Comparison of ENCODE assay signal across 25 mouse cellular contexts in the genomic region with DNA sequence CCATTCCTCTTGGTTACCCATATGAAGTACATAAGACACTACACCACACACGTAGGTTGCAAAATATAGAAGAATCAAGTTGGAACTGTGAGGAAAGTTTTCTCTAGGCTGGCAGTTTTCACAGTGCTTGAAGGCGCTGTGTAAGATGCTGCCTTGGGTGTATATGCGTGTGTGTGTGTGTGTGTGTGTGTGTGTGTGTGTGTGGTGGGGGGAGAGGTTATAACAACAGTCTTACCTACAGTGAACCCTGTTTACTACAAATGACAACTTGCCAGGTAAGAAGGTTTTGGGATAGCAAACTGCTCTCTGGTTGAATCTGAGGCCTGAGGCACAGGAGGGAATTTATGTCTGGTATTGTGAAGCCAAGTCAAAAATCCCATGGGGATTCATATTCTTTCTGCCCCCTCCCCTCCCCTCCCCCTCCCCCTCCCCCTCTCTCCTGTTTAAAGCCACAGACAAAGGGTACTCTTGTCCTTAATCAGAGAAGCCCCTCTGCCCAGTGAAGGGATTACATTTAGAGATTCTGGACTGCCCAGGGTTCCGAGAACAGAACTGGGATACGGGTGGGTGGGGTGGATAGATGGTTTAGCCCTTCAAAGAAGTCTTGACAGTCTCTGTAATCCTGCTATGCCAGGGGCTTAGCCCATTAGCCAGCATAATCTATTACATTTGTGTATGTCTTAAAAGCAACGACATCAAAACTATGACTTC.
DNase-seq lines count a peak whose midpoint lies in the region; ATAC-seq lines count a peak whose summit lies in the region.
"Had no signal": no experiment of that assay in that cellular context is flagged by ENCODE, and none has a peak within 500 bp of the region (broad histone marks: within the 10 kb centered on the region; RNA-seq: fewer than 3 reads in every experiment).

No protein-coding gene starts in this region.

- no peak overlapping the region for H3K9ac ChIP-seq in hindbrain, embryonic 11.5 days (ENCODE audit: low read depth, low read length)
- H3K9ac ChIP-seq in hindbrain, embryonic 16.5 days (ENCODE audit: low read depth, low read length): no peak overlapping the region
- no peak overlapping the region for H3K9ac ChIP-seq in midbrain, embryonic 12.5 days (replicated peaks)
- no peak overlapping the region for H3K9ac ChIP-seq in neural tube, embryonic 12.5 days
- H3K9ac ChIP-seq: embryonic facial prominence, embryonic 12.5 days; embryonic facial prominence, embryonic 15.5 days; heart, embryonic 12.5 days; heart, embryonic 15.5 days; hindbrain, embryonic 13.5 days had no signal

- no peak overlapping the region for H3K4me2 ChIP-seq in hindbrain, embryonic 11.5 days (replicated peaks; ENCODE audit: low read depth, low read length)
- H3K4me2 ChIP-seq in hindbrain, embryonic 16.5 days (ENCODE audit: low read length): no peak overlapping the region
- H3K4me2 ChIP-seq in midbrain, embryonic 12.5 days (replicated peaks): no peak overlapping the region
- no peak overlapping the region for H3K4me2 ChIP-seq in neural tube, embryonic 12.5 days (replicated peaks)
- H3K4me2 ChIP-seq: embryonic facial prominence, embryonic 12.5 days; embryonic facial prominence, embryonic 15.5 days; heart, embryonic 12.5 days; heart, embryonic 15.5 days; hindbrain, embryonic 13.5 days had no signal

- WGBS in hindbrain, embryonic 11.5 days: 80% methylated on average over 6 of the region's 6 CpGs
- 77% methylated on average over 6 of the region's 6 CpGs for WGBS in hindbrain, embryonic 16.5 days
- 59% methylated on average over 6 of the region's 6 CpGs for WGBS in midbrain, embryonic 12.5 days
- 68% methylated on average over 6 of the region's 6 CpGs for WGBS in midbrain, embryonic 10.5 days
- 81% methylated on average over 6 of the region's 6 CpGs for WGBS in neural tube, embryonic 12.5 days

- H3K36me3 ChIP-seq in hindbrain, embryonic 11.5 days (ENCODE audit: control insufficient read depth, insufficient read depth, low read length): no peaks in the 10 kb centered on the region
- no peaks in the 10 kb centered on the region for H3K36me3 ChIP-seq in hindbrain, embryonic 16.5 days (ENCODE audit: control insufficient read depth, insufficient read depth, low read length)
- no peaks in the 10 kb centered on the region for H3K36me3 ChIP-seq in midbrain, embryonic 12.5 days
- peaks cover 31% of the 10 kb centered on the region for H3K36me3 ChIP-seq in midbrain, embryonic 10.5 days
- no peaks in the 10 kb centered on the region; the same call in 1 of the 2 replicates for H3K36me3 ChIP-seq in neural tube, embryonic 12.5 days
- H3K36me3 ChIP-seq: embryonic facial prominence, embryonic 12.5 days; embryonic facial prominence, embryonic 15.5 days; hindbrain, embryonic 13.5 days had no signal

- DNase-seq in hindbrain, embryonic 11.5 days (ENCODE audit: low spot score): no peak
- DNase-seq in midbrain, embryonic 10.5 days (ENCODE audit: low spot score): no peak
- no peak for DNase-seq in neural tube, embryonic 10.5 days (ENCODE audit: extremely low spot score, low spot score)
- DNase-seq: adrenal gland, adult 2 months; adrenal gland, postnatal 14 days; cerebellum, adult 11 months; cerebellum, adult 2 months; cerebellum, adult 9-11 months; cerebellum, postnatal 25 days; gastrocnemius, postnatal 25 days; heart, adult 18-20 months; heart, postnatal 10 days; heart, postnatal 36 days had no signal

- H3K9me3 ChIP-seq in hindbrain, embryonic 11.5 days (ENCODE audit: control insufficient read depth, low read length): no peaks in the 10 kb centered on the region
- no peaks in the 10 kb centered on the region for H3K9me3 ChIP-seq in hindbrain, embryonic 16.5 days (ENCODE audit: control insufficient read depth, low read length)
- H3K9me3 ChIP-seq in midbrain, embryonic 12.5 days: no peaks in the 10 kb centered on the region
- H3K9me3 ChIP-seq in midbrain, embryonic 10.5 days (replicated peaks): no peaks in the 10 kb centered on the region
- H3K9me3 ChIP-seq in neural tube, embryonic 12.5 days: no peaks in the 10 kb centered on the region
- H3K9me3 ChIP-seq: embryonic facial prominence, embryonic 12.5 days; embryonic facial prominence, embryonic 15.5 days; heart, embryonic 12.5 days; heart, embryonic 15.5 days; hindbrain, embryonic 13.5 days had no signal

- H3K27me3 ChIP-seq in hindbrain, embryonic 11.5 days (ENCODE audit: control insufficient read depth, insufficient read depth, low read length): no peaks in the 10 kb centered on the region
- no peaks in the 10 kb centered on the region for H3K27me3 ChIP-seq in hindbrain, embryonic 16.5 days (replicated peaks; ENCODE audit: control insufficient read depth, insufficient read depth, low read length)
- no peaks in the 10 kb centered on the region for H3K27me3 ChIP-seq in midbrain, embryonic 12.5 days
- H3K27me3 ChIP-seq in midbrain, embryonic 10.5 days (ENCODE audit: low read depth, poor library complexity, severe bottlenecking): no peaks in the 10 kb centered on the region
- no peaks in the 10 kb centered on the region for H3K27me3 ChIP-seq in neural tube, embryonic 12.5 days (replicated peaks)
- H3K27me3 ChIP-seq: embryonic facial prominence, embryonic 12.5 days; embryonic facial prominence, embryonic 15.5 days; heart, embryonic 12.5 days; heart, embryonic 15.5 days; hindbrain, embryonic 13.5 days had no signal

- no peaks in the 10 kb centered on the region; the same call in 1 of the 2 replicates for H3K4me1 ChIP-seq in hindbrain, embryonic 11.5 days (replicated peaks; ENCODE audit: control insufficient read depth, insufficient read depth, low read length)
- no peaks in the 10 kb centered on the region for H3K4me1 ChIP-seq in hindbrain, embryonic 16.5 days (ENCODE audit: control insufficient read depth, insufficient read depth, low read depth, low read length)
- peaks cover 19% of the 10 kb centered on the region for H3K4me1 ChIP-seq in midbrain, embryonic 12.5 days
- peaks cover 32% of the 10 kb centered on the region for H3K4me1 ChIP-seq in midbrain, embryonic 10.5 days
- peaks cover 4% of the 10 kb centered on the region; the same call in 1 of the 2 replicates for H3K4me1 ChIP-seq in neural tube, embryonic 12.5 days
- H3K4me1 ChIP-seq: embryonic facial prominence, embryonic 15.5 days; heart, embryonic 15.5 days had no signal

- H3K27ac ChIP-seq in hindbrain, embryonic 11.5 days (ENCODE audit: low read depth, low read length): no peak overlapping the region
- no peak overlapping the region for H3K27ac ChIP-seq in hindbrain, embryonic 16.5 days (ENCODE audit: low read depth, low read length)
- no peak overlapping the region for H3K27ac ChIP-seq in midbrain, embryonic 12.5 days (replicated peaks)
- H3K27ac ChIP-seq in midbrain, embryonic 10.5 days (replicated peaks): no peak overlapping the region
- no peak overlapping the region for H3K27ac ChIP-seq in neural tube, embryonic 12.5 days
- H3K27ac ChIP-seq: embryonic facial prominence, embryonic 12.5 days; embryonic facial prominence, embryonic 15.5 days; heart, embryonic 15.5 days; hindbrain, embryonic 13.5 days; hindbrain, postnatal 0 days had no signal

- no peak overlapping the region for H3K4me3 ChIP-seq in hindbrain, embryonic 11.5 days (ENCODE audit: low read depth, low read length)
- no peak overlapping the region for H3K4me3 ChIP-seq in hindbrain, embryonic 16.5 days (ENCODE audit: low read length)
- no peak overlapping the region for H3K4me3 ChIP-seq in midbrain, embryonic 12.5 days
- no peak overlapping the region for H3K4me3 ChIP-seq in midbrain, embryonic 10.5 days
- H3K4me3 ChIP-seq in neural tube, embryonic 12.5 days: no peak overlapping the region
- H3K4me3 ChIP-seq: embryonic facial prominence, embryonic 12.5 days; embryonic facial prominence, embryonic 15.5 days; heart, embryonic 12.5 days; heart, embryonic 15.5 days; hindbrain, embryonic 13.5 days had no signal

- ATAC-seq in hindbrain, embryonic 11.5 days (ENCODE audit: low FRiP score): peak; percentile 10; the same call in 1 of the 2 replicates
- ATAC-seq in hindbrain, embryonic 16.5 days: no peak
- peak; percentile 57 for ATAC-seq in midbrain, embryonic 12.5 days (ENCODE audit: low FRiP score, low read depth)
- 0 out of 2 replicates have a peak, but pooled peaks have one; percentile 9 for ATAC-seq in neural tube, embryonic 12.5 days (ENCODE audit: low FRiP score, low read depth)
- ATAC-seq: CD4-positive, CD25-positive, alpha-beta regulatory T cell, adult 4 months; forebrain, embryonic 14.5 days; hindbrain, postnatal 0 days; inflammation-experienced regulatory T-cells, adult 6 months had no signal
